8 mouse cellular contexts compared by ENCODE assay signal in genomic region chr6:14207509-14207908, GRCm38 (mm10).
DNase-seq lines count a peak whose midpoint lies in the region; ATAC-seq and TF ChIP-seq lines count a peak whose summit lies in the region.

No protein-coding gene starts in this region.

- ATAC-seq in CD4-positive, CD25-positive, alpha-beta regulatory T cell, adult 4 months = no peak
- ATAC-seq in Patski = peak; percentile 62
- peak; percentile 96 to 99 for ATAC-seq in hematopoietic stem cell, adult 5-6 weeks (replicated peaks in 1 of 2; ENCODE audit: insufficient read depth in 1 of 2, low FRiP score in 2 of 2, low TSS enrichment in 1 of 2, low read depth in 1 of 2, poor library complexity in 2 of 2, severe bottlenecking in 2 of 2)

- CTCF ChIA-PET in Patski (lab: Charles Lee) = interaction anchor here (0.9 to 1.3 kb wide), 2 partner anchors 14 to 447 kb away, joined by 3 to 4 read pairs; no protein-coding TSS in a partner anchor

- TF ChIP-seq CTCF in Patski (IDR thresholded peaks at IDR 0.05) = peak; percentile 75

- in situ Hi-C loops in Patski (cut with MboI; ENCODE audit: low pct_unique_long_range_greater_than_20kb) = loop anchor here (5.0 to 25.0 kb wide), 3 partner anchors 450 to 920 kb away; no protein-coding TSS in a partner anchor

- DNase-seq in CD4-positive, CD25-positive, alpha-beta regulatory T cell, adult 2 months (ENCODE audit: low read depth, low spot score) = peak; percentile 25
- no peak for DNase-seq in Patski (ENCODE audit: low read depth, low spot score)
- peak; percentile 53 to 56 for DNase-seq in cerebellum, postnatal 36 days
- DNase-seq in layer of hippocampus, adult 9-11 months = peak; percentile 19
- DNase-seq in mesoderm, embryonic 11.5 days (ENCODE audit: low read depth, low spot score) = peak; percentile 41
- DNase-seq in right cerebral cortex, postnatal 4 days = peak; percentile 52

- POLR2A ChIA-PET in Patski (lab: Charles Lee) = no interaction called here

- peaks cover 6% of the 10 kb centered on the region for H3K27me3 ChIP-seq in Patski
